Comparison of ENCODE assay signal across 28 mouse cellular contexts in the genomic region with DNA sequence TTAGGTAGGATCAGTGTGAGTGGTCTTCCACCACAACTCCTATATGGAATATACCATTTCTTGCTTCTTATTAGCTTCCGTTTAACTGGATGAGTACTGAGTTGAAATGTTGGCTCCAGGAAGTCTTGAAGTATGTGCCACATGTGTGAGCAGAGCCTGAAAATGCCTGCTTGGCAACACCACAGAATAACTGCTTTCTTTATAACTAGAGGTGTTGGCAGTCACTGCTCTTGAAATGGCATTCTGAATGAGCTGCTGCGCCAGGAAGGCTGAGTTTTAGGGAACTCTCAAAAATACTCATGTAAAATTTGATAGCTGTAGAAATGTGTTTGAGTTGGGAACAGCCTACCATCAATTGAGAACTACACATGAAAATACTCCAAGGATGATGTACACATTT.
A peak's percentile ranks its signal among the peaks of the same experiment; 100 is the strongest.
DNase-seq lines count a peak whose midpoint lies in the region; ATAC-seq and TF ChIP-seq lines count a peak whose summit lies in the region.
"Had no signal": no experiment of that assay in that cellular context is flagged by ENCODE, and none has a peak within 500 bp of the region (broad histone marks: within the 10 kb centered on the region; RNA-seq: fewer than 3 reads in every experiment).

No protein-coding gene starts in this region.

- H3K9ac ChIP-seq in forebrain, embryonic 16.5 days (replicated peaks; ENCODE audit: low read depth, low read length) = no peak overlapping the region
- no peak overlapping the region for H3K9ac ChIP-seq in forebrain, embryonic 12.5 days
- H3K9ac ChIP-seq in limb, embryonic 12.5 days (replicated peaks) = no peak overlapping the region
- H3K9ac ChIP-seq in limb, embryonic 15.5 days = no peak overlapping the region
- H3K9ac ChIP-seq: forebrain, embryonic 13.5 days; heart, embryonic 12.5 days; heart, embryonic 15.5 days; hindbrain, embryonic 13.5 days had no signal

- no peak for DNase-seq in limb, embryonic 10.5 days (ENCODE audit: low spot score)
- peak; percentile 35 for DNase-seq in brain, embryonic 14.5 days (ENCODE audit: low read depth)
- DNase-seq in kidney, postnatal 36 days = no peak
- DNase-seq: adrenal gland, postnatal 10 days; adrenal gland, postnatal 36 days; B cell, adult 2 months; cerebellum, adult 11-12 months; cerebellum, adult 8-10 months; cerebellum, postnatal 10 days; cerebellum, postnatal 36 days; gastrocnemius, postnatal 25 days; heart, adult 18-20 months; heart, postnatal 10 days; heart, postnatal 36 days had no signal

- H3K4me3 ChIP-seq in forebrain, embryonic 16.5 days (replicated peaks; ENCODE audit: low read length) = no peak overlapping the region
- no peak overlapping the region for H3K4me3 ChIP-seq in forebrain, embryonic 12.5 days (replicated peaks)
- no peak overlapping the region for H3K4me3 ChIP-seq in limb, embryonic 12.5 days (replicated peaks)
- H3K4me3 ChIP-seq in limb, embryonic 10.5 days = no peak overlapping the region
- H3K4me3 ChIP-seq in limb, embryonic 15.5 days = no peak overlapping the region
- H3K4me3 ChIP-seq: forebrain, embryonic 13.5 days; heart, embryonic 12.5 days; heart, embryonic 15.5 days; hindbrain, embryonic 10.5 days; hindbrain, embryonic 13.5 days had no signal

- WGBS in forebrain, embryonic 16.5 days = 60% methylated on average over 2 of the region's 2 CpGs
- WGBS in forebrain, embryonic 12.5 days = 94% methylated on average over 2 of the region's 2 CpGs
- 80% methylated on average over 2 of the region's 2 CpGs for WGBS in limb, embryonic 12.5 days
- 91% methylated on average over 2 of the region's 2 CpGs for WGBS in limb, embryonic 10.5 days
- 49% methylated on average over 2 of the region's 2 CpGs for WGBS in limb, embryonic 15.5 days

- no peak for TF ChIP-seq CTCF in brain, embryonic 14.5 days (IDR thresholded peaks at IDR 0.05; ENCODE audit: borderline replicate concordance, extremely low read depth, insufficient read depth, insufficient read length)

- ATAC-seq in forebrain, embryonic 16.5 days = peak; percentile 52; the same call in 1 of the 2 replicates
- no peak for ATAC-seq in forebrain, embryonic 12.5 days (ENCODE audit: low FRiP score)
- no peak; the same call in 1 of the 2 replicates for ATAC-seq in limb, embryonic 12.5 days (ENCODE audit: insufficient number of reproducible peaks, insufficient read depth, low FRiP score, low TSS enrichment, low read depth)
- ATAC-seq in limb, embryonic 15.5 days (ENCODE audit: insufficient number of reproducible peaks, low FRiP score, low TSS enrichment, low read depth) = peak; percentile 44; the same call in 1 of the 2 replicates
- ATAC-seq: forebrain, embryonic 13.5 days; hindbrain, embryonic 16.5 days; intestine, embryonic 16.5 days; Patski had no signal

- no peaks in the 10 kb centered on the region for H3K9me3 ChIP-seq in forebrain, embryonic 16.5 days (ENCODE audit: control insufficient read depth, low read length)
- no peaks in the 10 kb centered on the region for H3K9me3 ChIP-seq in forebrain, embryonic 12.5 days
- H3K9me3 ChIP-seq in limb, embryonic 12.5 days = no peaks in the 10 kb centered on the region
- no peaks in the 10 kb centered on the region for H3K9me3 ChIP-seq in limb, embryonic 10.5 days (replicated peaks)
- no peaks in the 10 kb centered on the region for H3K9me3 ChIP-seq in limb, embryonic 15.5 days
- H3K9me3 ChIP-seq: forebrain, embryonic 13.5 days; G1E; heart, embryonic 12.5 days; heart, embryonic 15.5 days; hindbrain, embryonic 10.5 days; hindbrain, embryonic 13.5 days had no signal

- H3K4me2 ChIP-seq in forebrain, embryonic 16.5 days (ENCODE audit: low read length) = no peak overlapping the region
- no peak overlapping the region for H3K4me2 ChIP-seq in forebrain, embryonic 12.5 days
- H3K4me2 ChIP-seq in limb, embryonic 12.5 days = no peak overlapping the region
- H3K4me2 ChIP-seq in limb, embryonic 15.5 days = no peak overlapping the region
- H3K4me2 ChIP-seq: forebrain, embryonic 13.5 days; heart, embryonic 12.5 days; heart, embryonic 15.5 days; hindbrain, embryonic 13.5 days had no signal

- H3K27me3 ChIP-seq in forebrain, embryonic 16.5 days (replicated peaks; ENCODE audit: control insufficient read depth, insufficient read depth, low read length) = no peaks in the 10 kb centered on the region
- H3K27me3 ChIP-seq in forebrain, embryonic 12.5 days = no peaks in the 10 kb centered on the region
- no peaks in the 10 kb centered on the region for H3K27me3 ChIP-seq in limb, embryonic 12.5 days
- no peaks in the 10 kb centered on the region for H3K27me3 ChIP-seq in limb, embryonic 10.5 days (ENCODE audit: low read depth, poor library complexity, severe bottlenecking)
- H3K27me3 ChIP-seq in limb, embryonic 15.5 days = no peaks in the 10 kb centered on the region
- H3K27me3 ChIP-seq: CH12.LX; forebrain, embryonic 13.5 days; heart, embryonic 12.5 days; heart, embryonic 15.5 days; hindbrain, embryonic 13.5 days; Patski had no signal

- H3K27ac ChIP-seq in forebrain, embryonic 16.5 days (ENCODE audit: low read length) = no peak overlapping the region
- H3K27ac ChIP-seq in forebrain, embryonic 12.5 days = no peak overlapping the region
- H3K27ac ChIP-seq in limb, embryonic 12.5 days = peak overlapping the region; percentile 35; the same call in 1 of the 2 replicates
- no peak overlapping the region for H3K27ac ChIP-seq in limb, embryonic 10.5 days
- H3K27ac ChIP-seq in limb, embryonic 15.5 days = peak overlapping the region; percentile 74
- H3K27ac ChIP-seq: forebrain, embryonic 13.5 days; heart, embryonic 15.5 days; hindbrain, embryonic 10.5 days; hindbrain, embryonic 13.5 days had no signal

- no peak for TF ChIP-seq POLR2A in brain, embryonic 14.5 days (IDR thresholded peaks at IDR 0.05; ENCODE audit: borderline replicate concordance, extremely low read depth, insufficient read depth, insufficient read length, poor library complexity, severe bottlenecking)

- no peaks in the 10 kb centered on the region for H3K36me3 ChIP-seq in forebrain, embryonic 16.5 days (ENCODE audit: control insufficient read depth, insufficient read depth)
- H3K36me3 ChIP-seq in forebrain, embryonic 12.5 days (replicated peaks) = no peaks in the 10 kb centered on the region
- no peaks in the 10 kb centered on the region for H3K36me3 ChIP-seq in limb, embryonic 12.5 days
- no peaks in the 10 kb centered on the region for H3K36me3 ChIP-seq in limb, embryonic 10.5 days
- 0 out of 2 replicates have a peak, but pooled peaks cover 3% of the 10 kb centered on the region for H3K36me3 ChIP-seq in limb, embryonic 15.5 days
- H3K36me3 ChIP-seq: G1E; heart, embryonic 12.5 days; heart, embryonic 15.5 days; hindbrain, embryonic 10.5 days; hindbrain, embryonic 13.5 days had no signal

- H3K4me1 ChIP-seq in forebrain, embryonic 16.5 days (replicated peaks; ENCODE audit: control insufficient read depth, insufficient read depth, low read length) = no peaks in the 10 kb centered on the region
- no peaks in the 10 kb centered on the region for H3K4me1 ChIP-seq in forebrain, embryonic 12.5 days
- H3K4me1 ChIP-seq in limb, embryonic 12.5 days (replicated peaks) = peaks cover 1% of the 10 kb centered on the region; the same call in 1 of the 2 replicates
- H3K4me1 ChIP-seq in limb, embryonic 10.5 days = peaks cover 4% of the 10 kb centered on the region; the same call in 1 of the 2 replicates
- H3K4me1 ChIP-seq in limb, embryonic 15.5 days = peaks cover 2% of the 10 kb centered on the region; the same call in 1 of the 2 replicates
- H3K4me1 ChIP-seq: forebrain, embryonic 13.5 days; heart, embryonic 12.5 days; heart, embryonic 15.5 days; hindbrain, embryonic 10.5 days; hindbrain, embryonic 13.5 days had no signal

Comparison
In these comparisons a context has a peak if more than half of its experiments do, and no peak if none do; other contexts are left out.
1. ATAC-seq: peak in forebrain, embryonic 16.5 days (single experiment) and limb, embryonic 15.5 days (single experiment); none in forebrain, embryonic 12.5 days (single experiment) and limb, embryonic 12.5 days (single experiment).
2. H3K27ac ChIP-seq: peak in limb, embryonic 12.5 days (single experiment) and limb, embryonic 15.5 days (single experiment); none in forebrain, embryonic 16.5 days (single experiment), forebrain, embryonic 12.5 days (single experiment) and limb, embryonic 10.5 days (single experiment).